Mouse (Mus musculus) myocyte (in vitro differentiated cells): Measurements from ENCODE around the gene Sema5a.

ENCODE experiments used
- E2F4 ChIP-seq: IDR thresholded peaks from one replicate; pipeline ENCODE4 v1.6.1; 2011; ENCODE audit warnings: mild to moderate bottlenecking, control low read depth, moderate library complexity; ENCODE audit not compliant: insufficient read depth
- MYOG ChIP-seq, 3 experiments: IDR thresholded peaks; one replicate each; pipeline ENCODE4 v1.6.1; 2011; ENCODE audit warnings: control low read depth in 2 of 3, low read depth in 2 of 3, mild to moderate bottlenecking in 2 of 3; ENCODE audit not compliant: insufficient read length in 2 of 3, control insufficient read depth in 1 of 3, insufficient read depth in 1 of 3
- POLR2AphosphoS2 ChIP-seq: IDR thresholded peaks from one replicate; pipeline ENCODE4 v1.6.1; 2011; ENCODE audit warnings: low read depth, control low read depth; ENCODE audit not compliant: insufficient read length

- no peak for TF ChIP-seq MYOG (IDR thresholded peaks at IDR 0.05; ENCODE audit: control insufficient read depth in 1 of 3, insufficient read depth in 1 of 3, insufficient read length in 2 of 3, low read depth in 2 of 3)
- TF ChIP-seq POLR2AphosphoS2, result no peak
- TF ChIP-seq E2F4, result no peak
Observed at GRCm38 (mm10) chr15:32329670-32330330, 85.2 kb downstream of the Sema5a start.
